Mouse (Mus musculus): Measurements from ENCODE around the gene Flrt1. TPM values are rescaled to one million over a fixed set of nuclear protein-coding genes. Genes with fewer than 3 reads are reported as not detected.

The Flrt1 gene
- polyA plus RNA-seq, 1 experiment = not detected

- H3K4me3 ChIP-seq (ENCODE audit: insufficient read depth, low read length) = no peak overlapping the region
- TF ChIP-seq CTCF (IDR thresholded peaks at IDR 0.05; ENCODE audit: low read depth, low read length) (no peak), POLR2A (IDR thresholded peaks at IDR 0.05; ENCODE audit: borderline replicate concordance, low read depth, low read length) (no peak)
- H3K27ac ChIP-seq (ENCODE audit: insufficient read depth, low read depth, low read length) = no peak overlapping the region
Observed at GRCm38 (mm10) chr19:7117653-7118307, 12.3 kb upstream of the Flrt1 start.

GRCm38 (mm10) chr19:7117141-7117540, 11.6 kb upstream of the Flrt1 start:
- no peak overlapping the region for H3K27ac ChIP-seq (ENCODE audit: insufficient read depth, low read depth, low read length)
- no peak overlapping the region for H3K4me3 ChIP-seq (ENCODE audit: insufficient read depth, low read length)
- TF ChIP-seq POLR2A (IDR thresholded peaks at IDR 0.05; ENCODE audit: borderline replicate concordance, low read depth, low read length) (no peak), CTCF (IDR thresholded peaks at IDR 0.05; ENCODE audit: low read depth, low read length) (no peak)
- H3K4me1 ChIP-seq (ENCODE audit: control insufficient read depth, insufficient read depth, low read length) = peaks cover 4% of the 10 kb centered on the region

More at GRCm38 (mm10) chr19:7117653-7118307, 12.3 kb upstream of the Flrt1 start:
- H3K4me1 ChIP-seq (ENCODE audit: control insufficient read depth, insufficient read depth, low read length) = peaks cover 5% of the 10 kb centered on the region

- no peak overlapping the region for H3K27ac ChIP-seq (ENCODE audit: insufficient read depth, low read depth, low read length)
- H3K4me1 ChIP-seq (ENCODE audit: control insufficient read depth, insufficient read depth, low read length) = peaks cover 4% of the 10 kb centered on the region
- TF ChIP-seq POLR2A (IDR thresholded peaks at IDR 0.05; ENCODE audit: borderline replicate concordance, low read depth, low read length) (no peak), CTCF (IDR thresholded peaks at IDR 0.05; ENCODE audit: low read depth, low read length) (no peak)
- no peak overlapping the region for H3K4me3 ChIP-seq (ENCODE audit: insufficient read depth, low read length)
Observed at GRCm38 (mm10) chr19:7116038-7116731, 10.7 kb upstream of the Flrt1 start.

GRCm38 (mm10) chr19:7113574-7113973, 8.0 kb upstream of the Flrt1 start:
- peaks cover 4% of the 10 kb centered on the region for H3K4me1 ChIP-seq (ENCODE audit: control insufficient read depth, insufficient read depth, low read length)
- no peak overlapping the region for H3K4me3 ChIP-seq (ENCODE audit: insufficient read depth, low read length)
- H3K27ac ChIP-seq (ENCODE audit: insufficient read depth, low read depth, low read length) = no peak overlapping the region
- TF ChIP-seq POLR2A (IDR thresholded peaks at IDR 0.05; ENCODE audit: borderline replicate concordance, low read depth, low read length) (no peak), CTCF (IDR thresholded peaks at IDR 0.05; ENCODE audit: low read depth, low read length) (no peak)

GRCm38 (mm10) chr19:7112628-7113027, 7.1 kb upstream of the Flrt1 start:
- TF ChIP-seq POLR2A (IDR thresholded peaks at IDR 0.05; ENCODE audit: borderline replicate concordance, low read depth, low read length) (no peak), CTCF (IDR thresholded peaks at IDR 0.05; ENCODE audit: low read depth, low read length) (no peak)
- Histone ChIP-seq H3K27ac (ENCODE audit: insufficient read depth, low read depth, low read length) (no peak overlapping the region), H3K4me3 (ENCODE audit: insufficient read depth, low read length) (no peak overlapping the region), H3K4me1 (ENCODE audit: control insufficient read depth, insufficient read depth, low read length) (peaks cover 5% of the 10 kb centered on the region)

GRCm38 (mm10) chr19:7111710-7112109, 6.2 kb upstream of the Flrt1 start:
- Histone ChIP-seq H3K4me1 (ENCODE audit: control insufficient read depth, insufficient read depth, low read length) (peaks cover 5% of the 10 kb centered on the region), H3K27ac (ENCODE audit: insufficient read depth, low read depth, low read length) (no peak overlapping the region), H3K4me3 (ENCODE audit: insufficient read depth, low read length) (no peak overlapping the region)
- TF ChIP-seq POLR2A (IDR thresholded peaks at IDR 0.05; ENCODE audit: borderline replicate concordance, low read depth, low read length) (no peak), CTCF (IDR thresholded peaks at IDR 0.05; ENCODE audit: low read depth, low read length) (no peak)

GRCm38 (mm10) chr19:7111309-7111708, 5.8 kb upstream of the Flrt1 start:
- Histone ChIP-seq H3K27ac (ENCODE audit: insufficient read depth, low read depth, low read length) (no peak overlapping the region), H3K4me3 (ENCODE audit: insufficient read depth, low read length) (no peak overlapping the region), H3K4me1 (ENCODE audit: control insufficient read depth, insufficient read depth, low read length) (peaks cover 3% of the 10 kb centered on the region)
- TF ChIP-seq POLR2A (IDR thresholded peaks at IDR 0.05; ENCODE audit: borderline replicate concordance, low read depth, low read length) (no peak), CTCF (IDR thresholded peaks at IDR 0.05; ENCODE audit: low read depth, low read length) (no peak)

- H3K27ac ChIP-seq (ENCODE audit: insufficient read depth, low read depth, low read length) = no peak overlapping the region
- no peak for TF ChIP-seq CTCF (IDR thresholded peaks at IDR 0.05; ENCODE audit: low read depth, low read length)
- TF ChIP-seq POLR2A (IDR thresholded peaks at IDR 0.05; ENCODE audit: borderline replicate concordance, low read depth, low read length) = no peak
Observed at GRCm38 (mm10) chr19:7110875-7111274, 5.3 kb upstream of the Flrt1 start.

GRCm38 (mm10) chr19:7110097-7110496, 4.6 kb upstream of the Flrt1 start:
- TF ChIP-seq CTCF (IDR thresholded peaks at IDR 0.05; ENCODE audit: low read depth, low read length) = no peak
- Histone ChIP-seq H3K4me3 (ENCODE audit: insufficient read depth, low read length) (no peak overlapping the region), H3K27ac (ENCODE audit: insufficient read depth, low read depth, low read length) (no peak overlapping the region), H3K4me1 (ENCODE audit: control insufficient read depth, insufficient read depth, low read length) (peaks cover 3% of the 10 kb centered on the region)

More at GRCm38 (mm10) chr19:7110875-7111274, 5.3 kb upstream of the Flrt1 start:
- H3K4me3 ChIP-seq (ENCODE audit: insufficient read depth, low read length) = no peak overlapping the region
- H3K4me1 ChIP-seq (ENCODE audit: control insufficient read depth, insufficient read depth, low read length) = peaks cover 3% of the 10 kb centered on the region

Measured in bone marrow macrophage, adult 2 months (primary cell).